Mouse (Mus musculus) frontal cortex, postnatal 36 days (tissue): ENCODE measurements at regions not wholly inside any gene's neighbourhood (a gene's known extent, or its start where the extent isn't known, plus 50 kb on each side); places are given as distances from the start of the nearest gene placed in this dataset.
A peak's percentile ranks its signal among the peaks of the same experiment; 100 is the strongest.
"Not testable (repeated sequence)": the region's sequence is repeated elsewhere in the genome, so short reads cannot be mapped to it uniquely, and the experiment has no call there.

Experiments used
- DNase-seq, 2 experiments: peaks; one replicate each; pipeline ENCODE4 v3.0.0; 2022; ENCODE audit warnings: low spot score in 2 of 2

DNA sequence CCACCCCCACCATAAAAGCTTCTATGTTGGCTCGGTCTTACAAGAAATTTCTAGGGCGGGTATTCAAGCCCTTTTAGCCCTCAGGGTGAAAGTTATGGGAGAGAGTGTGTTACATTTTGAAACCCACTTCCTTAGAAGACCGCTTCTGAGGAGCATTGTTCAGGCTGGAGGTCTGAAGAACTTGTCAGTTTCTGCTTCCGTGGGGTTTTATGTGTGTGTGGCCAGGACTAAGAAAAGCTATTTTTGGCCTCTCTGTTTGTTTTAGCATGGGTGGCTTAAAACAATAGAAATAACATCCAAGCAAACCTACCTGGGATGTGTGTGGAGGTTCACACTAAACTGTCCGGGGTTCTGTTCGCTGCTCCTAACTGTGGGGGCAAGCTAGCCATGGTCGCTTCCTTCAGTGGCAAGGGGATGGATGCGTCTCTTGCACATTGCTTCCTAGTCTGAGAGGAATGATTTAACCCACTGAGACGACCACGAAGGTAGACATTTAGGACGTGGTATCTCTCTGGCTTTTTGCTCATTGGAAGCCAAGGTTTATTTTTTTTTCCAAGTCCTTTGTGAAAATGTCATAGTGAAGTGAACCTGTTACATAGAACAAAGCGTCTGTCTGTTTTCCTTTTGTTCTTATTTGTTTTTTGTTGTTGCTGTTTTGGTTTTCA lies 298.4 kb downstream of the Vrk1 start:
- no peak for DNase-seq

GRCm38 (mm10) chr12:106308956-106309610 lies 299.1 kb downstream of the Vrk1 start:
- no peak for DNase-seq

- no peak for DNase-seq
These were observed 300.1 kb downstream of the Vrk1 start for GRCm38 (mm10) chr12:106310171-106310570.

DNA sequence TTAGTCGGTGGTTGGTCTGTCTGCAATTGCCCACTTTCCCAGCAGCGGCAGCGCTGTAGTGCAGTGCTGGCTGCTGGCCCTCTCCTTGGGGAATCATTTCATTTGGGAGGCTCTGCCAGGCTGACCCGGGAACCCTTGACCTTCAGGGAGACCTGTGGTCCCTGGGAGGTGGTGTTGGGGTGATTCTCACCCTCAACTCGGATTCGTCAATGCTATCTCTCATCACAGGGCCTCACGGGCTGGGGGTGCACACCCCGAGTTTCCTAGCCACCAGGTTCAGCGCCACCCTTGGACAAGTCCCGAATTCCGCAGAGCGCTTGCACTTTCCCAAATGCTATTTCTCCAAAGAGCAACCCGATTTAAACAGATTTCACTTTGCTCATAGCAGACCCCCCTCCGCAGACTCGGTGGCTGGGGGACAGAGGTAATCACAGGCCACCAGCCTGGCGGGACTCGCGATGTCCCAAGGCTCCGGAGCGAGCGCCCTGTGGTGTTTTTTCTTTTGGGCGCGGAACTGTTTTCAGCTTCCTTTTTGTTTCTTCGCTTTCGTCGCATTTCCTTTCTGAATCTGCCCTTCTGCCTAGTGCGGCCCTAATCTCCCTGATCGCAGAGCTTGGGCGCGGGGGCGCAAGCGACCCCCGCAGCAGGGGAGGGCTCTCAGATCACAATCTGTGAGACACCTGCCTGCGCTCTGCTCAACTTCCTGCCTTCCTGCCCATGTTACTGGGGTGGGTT lies 300.7 kb downstream of the Vrk1 start:
- DNase-seq = no peak

- DNase-seq = no peak
These were observed 301.3 kb downstream of the Vrk1 start for GRCm38 (mm10) chr12:106311320-106311825.

- DNase-seq = no peak
These were observed 302.0 kb downstream of the Vrk1 start for GRCm38 (mm10) chr12:106311831-106312600.

GRCm38 (mm10) chr12:106317738-106318137 lies 307.7 kb downstream of the Vrk1 start:
- DNase-seq = no peak

DNA sequence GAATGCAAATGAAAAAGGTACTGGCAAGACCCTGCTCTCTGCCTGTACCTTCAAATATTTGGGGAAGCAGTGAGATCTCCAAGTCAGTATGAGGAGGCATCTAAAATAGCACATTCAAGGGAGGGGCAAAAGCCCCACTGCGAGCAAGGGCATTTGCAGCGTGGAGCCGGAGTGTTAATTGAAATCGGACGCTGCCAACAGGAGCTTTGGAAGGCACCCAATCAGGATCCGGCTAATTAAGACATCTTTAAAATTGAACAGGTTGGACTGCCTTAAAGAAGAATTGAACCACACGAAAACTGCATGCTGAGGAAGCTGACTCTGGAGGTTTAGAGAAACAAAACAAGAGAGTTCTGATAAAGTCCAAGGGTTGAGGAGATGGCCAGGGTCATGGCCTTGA lies 311.5 kb downstream of the Vrk1 start:
- DNase-seq = no peak

GRCm38 (mm10) chr12:106326611-106327010 lies 316.6 kb downstream of the Vrk1 start:
- DNase-seq = no peak

GRCm38 (mm10) chr12:106327351-106327750 lies 317.3 kb downstream of the Vrk1 start:
- DNase-seq = no peak

DNA sequence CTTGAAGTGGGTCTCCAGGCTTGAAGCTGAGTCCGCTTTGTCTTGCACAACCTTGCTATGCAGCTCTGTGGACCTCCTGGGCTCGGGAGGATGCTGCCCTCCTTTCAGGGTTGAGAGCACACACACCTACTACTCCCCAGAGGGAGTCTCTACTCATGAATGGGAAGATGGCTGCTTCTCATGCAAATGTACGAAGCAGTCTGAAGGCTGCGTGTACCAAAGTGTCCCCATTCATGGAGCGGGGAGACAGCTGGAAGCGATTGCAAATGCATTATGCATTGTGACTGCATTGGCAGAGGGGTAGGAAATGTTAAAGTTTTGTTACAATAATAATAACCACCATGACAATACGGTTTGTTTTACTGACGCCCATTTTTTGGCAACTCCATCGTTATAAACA lies 347.8 kb downstream of the Vrk1 start:
- DNase-seq = no peak

GRCm38 (mm10) chr12:106361646-106362045 lies 351.6 kb downstream of the Vrk1 start:
- not testable (repeated sequence) for DNase-seq

- DNase-seq = peak; percentile 26 to 28
These were observed 364.9 kb downstream of the Vrk1 start for GRCm38 (mm10) chr12:106374840-106375375.

- no peak for DNase-seq
These were observed 365.9 kb downstream of the Vrk1 start for GRCm38 (mm10) chr12:106375886-106376285.

DNA sequence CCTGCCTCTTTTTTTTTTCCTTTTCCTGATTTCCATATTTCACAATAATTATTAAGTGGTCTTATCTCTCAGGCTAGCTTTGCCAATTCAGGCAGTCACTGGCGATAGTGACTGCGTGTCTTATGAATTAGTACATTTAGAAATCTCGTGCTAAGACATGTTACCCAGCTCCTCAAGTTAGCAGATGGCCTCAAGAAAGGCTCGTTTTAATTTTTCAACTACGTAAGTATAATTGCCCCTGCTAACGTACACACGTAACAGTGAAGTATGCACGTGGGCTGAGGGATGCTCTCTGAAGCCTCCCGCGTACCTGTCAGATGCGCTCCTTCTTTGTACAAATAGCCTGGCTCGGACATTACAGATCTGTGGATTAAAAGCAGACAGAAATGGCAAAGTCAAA lies 366.8 kb downstream of the Vrk1 start:
- no peak for DNase-seq

- no peak for DNase-seq
These were observed 367.3 kb downstream of the Vrk1 start for GRCm38 (mm10) chr12:106377281-106377680.

- no peak for DNase-seq
These were observed 367.7 kb downstream of the Vrk1 start for GRCm38 (mm10) chr12:106377761-106378160.

DNA sequence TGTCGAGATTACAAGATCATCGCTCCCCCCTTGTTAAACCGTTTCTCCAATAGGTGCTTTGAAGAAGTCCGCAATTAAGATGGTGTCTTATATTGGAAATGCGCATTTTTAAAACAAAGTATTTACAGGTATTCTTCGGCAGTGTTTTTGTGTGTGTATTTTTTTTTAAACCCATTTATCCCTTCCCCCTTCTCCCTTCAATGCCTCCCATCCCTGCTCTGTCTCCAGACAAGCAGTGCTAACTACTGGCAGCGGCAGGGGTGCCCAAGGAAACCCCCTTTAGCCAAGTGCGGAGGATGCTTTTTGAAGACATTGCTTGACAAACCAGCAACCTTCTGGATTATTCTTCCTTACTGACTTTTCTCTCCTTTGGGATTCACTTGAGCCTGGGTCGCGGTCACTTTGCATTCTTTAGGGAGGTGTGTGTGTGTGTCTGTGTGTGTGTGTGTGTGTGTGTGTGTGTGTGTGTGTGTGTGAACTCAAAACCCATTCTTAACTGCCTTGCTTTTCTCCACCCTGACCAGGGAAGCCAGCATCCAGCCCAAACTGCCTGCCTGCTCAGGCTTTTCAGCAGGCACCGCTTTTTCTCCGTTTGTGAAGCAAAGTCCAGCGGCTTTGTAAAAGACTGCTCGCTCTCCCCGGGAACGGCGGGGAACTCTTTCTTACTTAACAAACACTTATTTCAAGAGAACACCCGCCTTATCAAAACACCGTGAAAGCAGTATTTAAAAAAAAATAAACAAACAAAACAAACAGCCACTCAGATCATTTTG lies 368.5 kb downstream of the Vrk1 start:
- DNase-seq = no peak

DNA sequence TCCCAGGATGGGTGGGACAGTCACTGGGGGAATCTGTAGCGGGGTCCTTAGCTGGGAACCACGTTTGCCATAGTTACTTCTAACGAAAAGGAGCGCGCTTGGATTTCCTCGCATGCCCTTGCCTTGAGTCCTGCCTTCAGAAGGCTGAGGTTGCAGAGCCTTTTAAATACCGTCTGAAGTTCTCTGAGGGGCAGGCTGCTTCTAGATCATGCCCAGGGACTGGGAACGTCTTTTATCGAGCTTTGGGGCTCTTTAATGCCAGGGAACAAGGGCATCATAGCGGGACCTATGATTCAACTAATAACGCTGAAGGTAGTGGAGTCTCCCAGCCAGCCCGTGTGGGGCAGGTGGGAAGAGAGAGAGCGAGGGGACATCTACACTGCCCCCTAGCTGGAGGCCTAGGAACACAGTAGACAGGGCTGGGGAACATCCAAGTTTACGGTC lies 369.1 kb downstream of the Vrk1 start:
- peak in 1 of 2 experiments; percentile 14 for DNase-seq

GRCm38 (mm10) chr12:106379779-106380178 lies 369.8 kb downstream of the Vrk1 start:
- DNase-seq = no peak

- DNase-seq = no peak
These were observed 371.8 kb downstream of the Vrk1 start for GRCm38 (mm10) chr12:106381821-106382220.
